Mouse (Mus musculus) WW6 (cell line): ENCODE data around the gene Mcm2.

Experiments used
- DNase-seq: peaks from one replicate; pipeline ENCODE4 v3.0.0-alpha.2; 2013; ENCODE audit warnings: low read depth, low spot score

Gene Mcm2

DNA sequence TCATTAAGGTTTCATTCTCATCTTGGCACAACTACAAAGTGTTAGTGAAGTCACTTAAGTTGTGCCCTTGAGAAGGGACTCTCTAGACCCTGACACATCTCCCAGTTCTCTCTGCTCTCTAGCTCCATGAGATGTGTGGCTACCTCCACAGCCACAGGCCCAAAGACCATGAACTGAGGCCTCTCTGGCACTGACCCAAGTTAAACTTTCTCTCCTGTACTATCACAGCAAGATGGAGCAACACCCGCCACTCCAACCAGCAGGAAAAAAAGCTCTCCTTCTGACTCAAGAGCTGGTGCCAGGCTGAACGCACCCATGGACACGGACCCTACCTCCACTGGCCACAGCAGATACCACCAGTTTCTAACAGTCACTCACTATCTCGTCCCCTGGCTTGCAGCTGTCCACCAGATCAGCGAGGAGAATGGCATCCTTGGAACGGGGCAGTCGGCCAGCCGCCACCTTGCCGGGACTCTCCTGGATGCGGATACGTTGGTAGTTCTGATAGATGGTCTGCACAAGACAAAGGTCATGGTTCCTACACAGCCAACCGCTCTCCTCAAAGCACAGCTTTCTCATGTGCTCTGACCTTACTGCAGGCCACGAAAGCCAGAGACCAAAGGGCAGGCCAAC lies 9.1 kb downstream of the Mcm2 start:
- DNase-seq = no peak

GRCm38 (mm10) chr6:88886417-88886967 lies 12.1 kb downstream of the Mcm2 start:
- DNase-seq = no peak

GRCm38 (mm10) chr6:88885644-88886416 lies 12.8 kb downstream of the Mcm2 start:
- no peak for DNase-seq

DNA sequence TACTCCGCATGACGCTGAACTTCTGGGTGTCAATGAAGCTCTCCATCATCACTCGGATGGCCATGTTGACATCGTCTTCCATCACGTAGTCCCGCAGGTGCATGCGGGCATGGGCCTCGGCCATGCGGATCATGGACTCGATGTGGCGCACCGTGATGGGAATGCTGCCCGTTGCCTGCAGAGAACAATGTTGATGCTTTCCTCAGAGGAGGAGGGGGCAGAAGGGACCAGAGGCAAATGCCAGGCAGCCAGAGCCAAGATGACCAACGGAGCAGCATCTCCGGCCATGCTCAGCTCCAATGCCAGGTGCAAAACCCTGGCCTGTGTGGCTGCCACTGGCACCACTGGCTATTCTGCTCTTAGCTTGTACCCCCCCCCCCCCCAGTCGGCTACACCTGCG lies 13.9 kb downstream of the Mcm2 start:
- DNase-seq = no peak

DNA sequence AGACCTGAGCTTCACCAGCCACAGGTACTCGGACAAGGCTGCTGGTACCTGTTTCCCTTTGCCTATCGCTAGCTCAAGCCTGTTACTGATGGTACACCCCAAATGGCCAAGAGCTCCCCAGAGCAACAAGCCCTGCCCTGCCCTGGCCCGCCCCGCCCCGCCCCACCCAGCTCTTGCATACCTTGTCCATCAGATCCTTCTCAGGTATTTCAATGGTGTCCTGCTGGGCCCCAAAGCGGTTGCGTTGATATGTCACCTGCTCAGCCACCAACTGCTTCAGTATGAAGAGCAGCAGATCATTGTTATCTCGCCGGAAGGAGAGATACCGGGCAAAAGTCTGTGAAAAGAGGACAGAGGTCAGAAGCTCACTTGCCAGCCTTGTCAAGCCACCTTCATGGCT lies 14.4 kb downstream of the Mcm2 start:
- no peak for DNase-seq

DNA sequence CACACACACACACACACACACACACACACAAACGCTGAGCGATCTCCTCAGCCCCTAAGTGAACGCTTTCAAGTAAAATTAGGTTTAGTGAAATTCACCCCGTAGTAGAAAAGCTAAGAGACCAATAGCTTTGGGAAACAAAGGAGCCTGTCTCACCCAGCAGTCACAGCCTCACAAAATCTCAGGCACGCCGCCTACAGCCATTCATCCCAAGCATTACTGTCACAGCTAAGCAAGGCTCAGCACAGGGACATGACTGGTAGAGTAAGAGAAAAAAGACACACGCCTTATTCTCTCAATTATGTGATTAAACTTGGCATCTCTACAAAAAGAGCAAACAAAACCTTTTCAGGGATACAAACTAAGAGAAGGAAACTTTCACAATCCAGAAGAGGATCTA lies 17.2 kb downstream of the Mcm2 start:
- no peak for DNase-seq

DNA sequence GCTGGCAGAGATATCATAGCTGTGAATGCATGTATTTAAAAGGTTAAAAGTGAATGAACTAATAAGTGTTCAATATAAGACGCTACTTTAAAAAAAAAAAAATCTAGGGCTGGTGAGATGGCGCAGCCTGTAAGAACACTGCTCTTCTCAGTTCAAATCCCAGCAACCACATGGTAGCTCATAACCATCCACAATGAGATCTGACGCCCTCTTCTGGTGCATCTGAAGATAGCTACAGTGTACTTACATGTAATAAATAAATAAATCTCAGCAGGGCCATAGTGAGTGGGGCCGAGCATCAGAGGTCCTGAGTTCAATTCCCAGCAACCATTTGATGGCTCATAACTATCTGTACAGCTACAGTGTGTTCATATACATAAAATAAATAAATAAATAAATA lies 19.1 kb downstream of the Mcm2 start:
- DNase-seq = no peak

DNA sequence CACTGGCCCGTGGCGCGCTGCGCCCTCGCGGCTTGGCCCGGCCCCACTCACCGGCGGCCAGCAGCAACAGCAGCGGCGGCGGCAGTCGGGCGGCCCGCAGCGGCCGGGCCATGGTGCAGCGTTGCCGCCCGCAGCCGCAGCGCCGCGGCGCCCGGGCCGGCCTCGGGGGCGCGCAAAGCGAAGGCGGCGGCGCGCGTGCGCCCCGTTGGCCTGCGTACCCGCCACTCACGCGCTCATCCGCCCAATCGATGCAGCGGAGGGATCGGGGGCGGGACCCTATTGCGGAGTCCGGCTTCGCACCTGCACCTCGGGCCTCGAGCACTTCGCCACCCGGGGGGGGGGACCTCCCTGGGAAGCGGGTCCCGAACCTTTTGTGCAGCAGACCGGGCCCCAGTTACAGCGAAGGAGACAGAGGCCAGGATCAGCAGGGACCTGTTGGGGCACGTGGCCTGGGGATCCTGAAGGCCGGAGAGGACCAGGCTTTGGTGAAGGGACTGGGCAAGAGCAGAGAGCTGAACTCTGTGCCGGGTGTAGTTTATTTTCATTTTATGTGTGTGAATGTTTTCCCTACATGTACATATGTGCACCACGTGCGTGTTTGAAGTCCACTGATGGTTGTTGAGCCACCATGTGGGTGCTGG lies 23.6 kb downstream of the Mcm2 start, which contains the start of gene Podxl2:
Gene Podxl2, minus strand, starts transcription at position 177 of the 641 bp plus-strand sequence.
- DNase-seq = peak; percentile 43

GRCm38 (mm10) chr6:88873965-88874867 lies 24.4 kb downstream of the Mcm2 start:
- DNase-seq = no peak

GRCm38 (mm10) chr6:88872811-88873210 lies 25.8 kb downstream of the Mcm2 start:
- no peak for DNase-seq

DNA sequence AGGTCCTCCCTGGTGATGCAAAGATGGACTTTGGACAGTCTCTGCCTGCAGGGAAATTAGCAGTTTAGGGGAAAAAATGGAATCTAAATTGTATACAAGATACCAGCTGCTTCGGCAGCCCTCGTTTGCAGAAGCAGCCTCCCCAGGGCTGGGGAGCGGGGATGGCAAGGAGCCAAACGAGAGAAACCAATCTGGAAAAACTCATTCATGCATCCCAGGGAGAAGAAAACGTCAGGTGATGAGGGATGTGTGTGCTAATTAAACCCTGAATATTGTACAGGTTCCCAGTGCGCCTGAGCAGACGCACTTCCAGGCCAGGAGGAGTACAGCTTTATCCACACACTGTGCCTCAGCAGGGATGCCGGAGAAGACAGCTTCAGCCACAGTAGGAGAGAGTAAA lies 27.0 kb downstream of the Mcm2 start:
- no peak for DNase-seq

- no peak for DNase-seq
Observed at GRCm38 (mm10) chr6:88870594-88870993, 28.0 kb downstream of the Mcm2 start.

DNA sequence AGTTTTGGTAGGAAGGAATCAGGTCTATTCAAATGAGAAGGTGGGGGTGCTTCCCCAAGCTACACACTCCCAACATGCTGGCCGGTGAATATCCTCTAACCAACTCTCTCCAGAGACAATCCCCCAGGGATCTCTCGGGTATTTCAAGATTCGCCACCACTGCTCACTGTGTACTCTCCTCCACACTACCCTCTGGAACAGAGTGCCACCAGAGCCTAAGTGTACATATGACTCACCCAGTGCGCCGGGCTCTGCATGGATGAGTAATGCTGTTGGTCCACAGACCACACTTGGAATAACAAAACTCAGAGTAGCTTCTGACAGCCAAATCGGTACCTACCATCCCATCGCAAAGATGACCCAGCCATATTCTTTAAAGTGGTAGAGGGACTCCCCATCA lies 29.1 kb downstream of the Mcm2 start:
- DNase-seq = no peak

DNA sequence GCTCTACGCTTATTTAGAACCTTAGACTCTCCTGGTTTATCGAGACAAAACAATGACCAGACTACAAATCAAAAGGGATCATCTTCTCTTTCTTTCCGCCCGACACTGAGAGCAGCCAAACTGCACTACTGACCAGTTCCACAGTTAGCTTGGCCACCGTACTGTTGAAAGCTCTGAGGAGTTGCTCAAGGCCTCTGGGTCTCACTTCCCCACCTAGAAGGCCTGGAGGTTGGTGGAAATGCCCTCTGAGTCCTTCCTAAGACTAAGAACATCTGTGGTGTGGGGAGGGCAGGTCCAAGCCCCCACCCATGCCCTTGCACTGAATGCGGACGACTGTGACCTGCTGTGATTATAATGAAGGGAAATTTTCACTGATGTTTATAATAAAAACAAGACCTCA lies 32.9 kb downstream of the Mcm2 start:
- no peak for DNase-seq

GRCm38 (mm10) chr6:88860914-88861313 lies 37.7 kb downstream of the Mcm2 start:
- peak; percentile 67 for DNase-seq

GRCm38 (mm10) chr6:88858341-88858740 lies 40.2 kb downstream of the Mcm2 start:
- no peak for DNase-seq

- no peak for DNase-seq
Observed at GRCm38 (mm10) chr6:88857830-88858229, 40.8 kb downstream of the Mcm2 start.

DNA sequence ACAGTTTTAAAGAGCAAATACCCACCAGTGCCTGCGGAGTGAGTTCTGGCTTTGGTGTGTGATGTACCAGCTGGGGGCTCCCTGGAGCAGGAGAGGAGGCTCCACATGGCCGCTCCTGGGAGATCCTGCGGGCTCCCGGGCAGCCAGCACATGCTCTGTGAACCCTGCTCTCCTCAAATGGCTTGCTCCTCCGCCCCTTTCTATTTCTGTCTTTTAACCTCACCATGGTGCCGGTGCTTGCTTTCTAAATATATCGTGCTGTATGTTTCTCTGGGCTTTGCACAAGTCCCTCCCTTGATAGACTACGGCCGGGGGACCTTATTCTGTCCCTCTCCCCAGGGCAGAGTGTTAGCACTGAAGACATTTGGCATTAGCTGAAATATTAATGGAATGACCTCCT lies 41.3 kb downstream of the Mcm2 start:
- DNase-seq = no peak

GRCm38 (mm10) chr6:88855636-88856035 lies 42.9 kb downstream of the Mcm2 start:
- DNase-seq = peak; percentile 56

- DNase-seq = no peak
Observed at GRCm38 (mm10) chr6:88854509-88854908, 44.1 kb downstream of the Mcm2 start.

DNA sequence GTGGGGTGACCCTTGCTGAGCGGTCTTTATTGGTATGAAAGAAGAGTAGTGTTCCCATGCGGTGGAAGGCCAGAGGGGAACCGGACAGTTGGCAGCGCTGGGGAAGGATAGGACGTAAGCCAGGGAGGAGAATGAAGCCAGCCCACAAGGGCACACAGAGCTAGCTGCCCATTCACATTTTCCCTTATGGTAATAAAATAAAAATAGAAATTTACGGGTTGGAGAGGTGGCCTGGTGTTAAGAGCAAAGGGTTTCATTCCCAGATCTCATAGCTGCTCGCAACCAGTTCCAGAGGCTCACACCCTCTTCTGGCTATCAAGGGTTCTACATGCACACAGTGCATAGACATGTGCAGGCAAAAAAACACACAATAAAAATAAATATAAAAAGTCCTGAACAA lies 48.5 kb downstream of the Mcm2 start:
- no peak for DNase-seq
